Comparison of ENCODE assay signal across 21 mouse cellular contexts in the genomic region with DNA sequence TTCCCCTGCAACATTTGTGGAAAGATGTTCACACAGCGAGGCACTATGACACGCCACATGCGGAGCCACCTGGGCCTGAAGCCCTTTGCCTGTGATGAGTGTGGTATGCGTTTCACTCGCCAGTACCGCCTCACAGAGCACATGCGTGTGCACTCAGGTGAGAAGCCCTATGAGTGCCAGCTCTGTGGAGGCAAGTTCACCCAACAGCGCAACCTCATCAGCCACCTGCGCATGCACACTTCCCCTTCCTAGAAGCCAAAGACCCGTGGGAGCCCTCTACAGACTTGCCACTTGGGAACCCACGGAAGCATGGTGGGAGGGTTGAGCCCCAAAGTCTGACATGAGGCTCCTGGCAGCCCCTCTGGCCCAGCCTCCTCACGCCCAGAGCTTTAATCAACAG. TPM values are rescaled to one million over a fixed set of nuclear protein-coding genes. Genes with fewer than 3 reads are reported as not detected.
DNase-seq lines count a peak whose midpoint lies in the region; ATAC-seq and TF ChIP-seq lines count a peak whose summit lies in the region.
"Had no signal": no experiment of that assay in that cellular context is flagged by ENCODE, and none has a peak within 500 bp of the region (broad histone marks: within the 10 kb centered on the region; RNA-seq: fewer than 3 reads in every experiment).

No protein-coding gene starts in this region.

- no peak for TF ChIP-seq RAD21 in CH12.LX (IDR thresholded peaks at IDR 0.05; ENCODE audit: low read depth, low read length)

- H3K27me3 ChIP-seq in CH12.LX (replicated peaks) (no peaks in the 10 kb centered on the region), ES-Bruce4 (ENCODE audit: control insufficient read depth, insufficient read depth, low read length, poor library complexity, severe bottlenecking) (no peaks in the 10 kb centered on the region), G1E (ENCODE audit: insufficient read depth, low read length) (no peaks in the 10 kb centered on the region)
- H3K27me3 ChIP-seq: embryonic facial prominence, embryonic 12.5 days had no signal

- H3K9me3 ChIP-seq in CH12.LX (replicated peaks; ENCODE audit: low read length) (no peaks in the 10 kb centered on the region), ES-Bruce4 (replicated peaks; ENCODE audit: control insufficient read depth, insufficient read depth, low read length, poor library complexity, severe bottlenecking) (no peaks in the 10 kb centered on the region), G1E (replicated peaks) (no peaks in the 10 kb centered on the region)
- H3K9me3 ChIP-seq: embryonic facial prominence, embryonic 10.5 days; embryonic facial prominence, embryonic 12.5 days had no signal

- dilution Hi-C loops in CH12.LX (cut with MboI; ENCODE audit: extremely low pct_ligation_motif_present, extremely low pct_unique_long_range_greater_than_20kb, low sequenced_read_pairs) = no loop called here

- peak; percentile 40 for DNase-seq in CH12.LX (ENCODE audit: extremely low read depth)
- DNase-seq in G1E (ENCODE audit: low spot score) = no peak
- no peak for DNase-seq in right cerebral cortex, postnatal 36 days (ENCODE audit: low spot score in 2 of 2)
- no peak for DNase-seq in adrenal gland, adult 18-20 months (ENCODE audit: low spot score in 2 of 2)
- no peak for DNase-seq in gastrocnemius, postnatal 14 days
- no peak for DNase-seq in spleen, adult 12 weeks (ENCODE audit: low spot score)
- DNase-seq: adrenal gland, adult 8-10 months; adrenal gland, postnatal 14 days; adrenal gland, postnatal 36 days; B cell, adult 2 months; cerebellum, adult 11-12 months; cerebellum, adult 2 months; cerebellum, adult 9-10 months; cerebellum, postnatal 10 days; cerebellum, postnatal 25 days had no signal

- TF ChIP-seq EP300 in CH12.LX (IDR thresholded peaks at IDR 0.05; ENCODE audit: low read length) (peak; percentile 52), ES-Bruce4 (IDR thresholded peaks at IDR 0.05; ENCODE audit: insufficient read depth, low read depth, low read length) (no peak)

- H3K27ac ChIP-seq in CH12.LX (ENCODE audit: insufficient read depth, low read depth) (no peak overlapping the region), ES-Bruce4 (ENCODE audit: insufficient read depth, low read length) (no peak overlapping the region)
- H3K27ac ChIP-seq: embryonic facial prominence, embryonic 10.5 days; embryonic facial prominence, embryonic 12.5 days had no signal

- TF ChIP-seq POLR2A in CH12.LX (IDR thresholded peaks at IDR 0.05; ENCODE audit: low read depth, low read length) = no peak
- TF ChIP-seq POLR2A in ES-Bruce4 (IDR thresholded peaks at IDR 0.05; ENCODE audit: insufficient read depth, low read length) = no peak

- H3K9ac ChIP-seq in CH12.LX (ENCODE audit: insufficient read depth, low read depth) (no peak overlapping the region), ES-Bruce4 (ENCODE audit: low read depth, poor library complexity, severe bottlenecking) (no peak overlapping the region)
- H3K9ac ChIP-seq: embryonic facial prominence, embryonic 12.5 days had no signal

- no peak overlapping the region for H3K4me3 ChIP-seq in CH12.LX (replicated peaks in 1 of 3; ENCODE audit: low read depth in 2 of 3, low read length in 2 of 3, poor library complexity in 1 of 3)
- H3K4me3 ChIP-seq in ES-Bruce4 (ENCODE audit: low read depth, low read length) = peak overlapping the region; percentile 9; the same call in 1 of the 2 replicates
- H3K4me3 ChIP-seq in G1E (ENCODE audit: low read depth, low read length) = peak overlapping the region; percentile 41; the same call in 1 of the 2 replicates
- H3K4me3 ChIP-seq: embryonic facial prominence, embryonic 10.5 days; embryonic facial prominence, embryonic 12.5 days had no signal

- ATAC-seq in G1E (ENCODE audit: extremely low read depth, insufficient number of reproducible peaks, low FRiP score, poor library complexity, severe bottlenecking) = no peak
- ATAC-seq: CD4-positive, CD25-positive, alpha-beta regulatory T cell, adult 4 months; forebrain, embryonic 14.5 days; forebrain, embryonic 16.5 days had no signal

- intact Hi-C loops in gastrocnemius, postnatal 14 days (cut with DNase I; ENCODE audit: low total_unique reads) = no loop called here

- H3K79me2 ChIP-seq in CH12.LX (replicated peaks; ENCODE audit: control insufficient read depth, extremely low read depth, insufficient read depth, poor library complexity, severe bottlenecking) = no peaks in the 10 kb centered on the region

- in situ Hi-C loops in CH12.LX (cut with MboI; ENCODE audit: low pct_ligation_motif_present, low pct_unique_long_range_greater_than_20kb, low sequenced_read_pairs) = no loop called here

- peaks cover 33 to 73% of the 10 kb centered on the region in 2 experiments for H3K36me3 ChIP-seq in CH12.LX (replicated peaks in 1 of 2; ENCODE audit: control insufficient read depth in 1 of 2, insufficient read depth in 1 of 2, low read length in 1 of 2)
- peaks cover 16% of the 10 kb centered on the region for H3K36me3 ChIP-seq in ES-Bruce4 (ENCODE audit: control insufficient read depth, insufficient read depth, low read length, poor library complexity, severe bottlenecking)
- peaks cover 93% of the 10 kb centered on the region for H3K36me3 ChIP-seq in G1E (replicated peaks)

- H3K4me2 ChIP-seq in CH12.LX (ENCODE audit: insufficient read depth, low read depth, poor library complexity, severe bottlenecking) = no peak overlapping the region
- H3K4me2 ChIP-seq: embryonic facial prominence, embryonic 12.5 days had no signal

- TF ChIP-seq CTCF in CH12.LX (conservative IDR thresholded peaks at IDR 0.05 in 1 of 2, IDR thresholded peaks at IDR 0.05 in 1 of 2; ENCODE audit: low read depth in 2 of 2, low read length in 2 of 2) (no peak), ES-Bruce4 (IDR thresholded peaks at IDR 0.05; ENCODE audit: low read depth, low read length) (no peak), G1E (IDR thresholded peaks at IDR 0.05; ENCODE audit: low read depth, low read length) (no peak)

- H3K4me1 ChIP-seq in CH12.LX (ENCODE audit: control insufficient read depth in 1 of 2, insufficient read depth in 2 of 2) = peaks cover 12 to 48% of the 10 kb centered on the region in 2 experiments
- peaks cover 4% of the 10 kb centered on the region for H3K4me1 ChIP-seq in ES-Bruce4 (ENCODE audit: control insufficient read depth, insufficient read depth, low read length)
- peaks cover 77% of the 10 kb centered on the region for H3K4me1 ChIP-seq in G1E (ENCODE audit: insufficient read depth, low read depth, low read length)

TF ChIP-seq in CH12.LX, 34 proteins besides CTCF, POLR2A, EP300 and RAD21:
- TF ChIP-seq MYC (IDR thresholded peaks at IDR 0.05; ENCODE audit: low read depth, low read length) (peak; percentile 38; the same call in 1 of the 2 replicates), BHLHE40 (IDR thresholded peaks at IDR 0.05; ENCODE audit: low read depth, low read length) (peak; percentile 55; the same call in 1 of the 2 replicates), NRF1 (IDR thresholded peaks at IDR 0.05; ENCODE audit: low read depth, low read length) (0 out of 2 replicates have a peak, but pooled peaks have one; percentile 14), MAX (IDR thresholded peaks at IDR 0.05; ENCODE audit: low read length) (peak; percentile 47; the same call in 1 of the 2 replicates), MAFK (IDR thresholded peaks at IDR 0.05; ENCODE audit: insufficient replicate concordance, low read length) (0 out of 2 replicates have a peak, but pooled peaks have one; percentile 16), CHD1 (IDR thresholded peaks at IDR 0.05; ENCODE audit: low read depth, low read length) (no peak), RCOR1 (conservative IDR thresholded peaks at IDR 0.05; ENCODE audit: low read depth, low read length) (no peak)

RNA-seq across cellular contexts. Expression of a gene that starts 17.0 kb away (rescaled TPM):
- total RNA-seq in CH12.LX (2012; rRNA removed) (5.9 and 11.3 TPM in 2 replicates), CH12.LX (2014; rRNA removed) (2.6 and 3.2 TPM in 2 replicates), G1E (2014; fragmentation: Nextera tagmentation) (4.5 and 5.1 TPM in 2 replicates), G1E (2017) (21.6 and 23.4 TPM in 2 replicates)
- polyA plus RNA-seq in CH12.LX (2012; ENCODE audit: insufficient read length, low read depth) (7.6 and 7.9 TPM in 2 replicates), ES-Bruce4 (2011; ENCODE audit: insufficient read depth, insufficient read length, low read depth, missing spikeins) (9.6 and 10.5 TPM in 2 replicates), G1E (2012) (27.8 and 32.7 TPM in 2 replicates)
- 10 to 100 TPM in 1 of 2 experiments, 1 to 10 TPM in 1; 8.1 to 16.6 TPM for total RNA-seq in adrenal gland, adult 18-20 months (2021)
- 1 to 10 TPM in 1 of 2 experiments, under 1 TPM in 1; 0.96 to 1.2 TPM for total RNA-seq in gastrocnemius, postnatal 14 days (2021)

RNA-seq across cellular contexts. Expression of a gene that starts 25.5 kb away (rescaled TPM):
- total RNA-seq in CH12.LX (2012; rRNA removed) (7.5 and 9.6 TPM in 2 replicates), CH12.LX (2014; rRNA removed) (4.5 and 6.2 TPM in 2 replicates), G1E (2014; fragmentation: Nextera tagmentation) (25.1 and 25.6 TPM in 2 replicates), G1E (2017) (14.8 and 15.1 TPM in 2 replicates)
- polyA plus RNA-seq in CH12.LX (2012; ENCODE audit: insufficient read length, low read depth) (6.3 and 8.1 TPM in 2 replicates), ES-Bruce4 (2011; ENCODE audit: insufficient read depth, insufficient read length, low read depth, missing spikeins) (40.9 and 43.5 TPM in 2 replicates), G1E (2012) (21.4 and 22.0 TPM in 2 replicates)
- 1 to 10 TPM; 2.1 to 2.2 TPM for total RNA-seq in adrenal gland, adult 18-20 months (2021)
- total RNA-seq in gastrocnemius, postnatal 14 days (2021) = 1 to 10 TPM; 1.1 to 1.2 TPM

RNA-seq across cellular contexts. Expression of a gene that starts 50.5 kb away (rescaled TPM):
- total RNA-seq in CH12.LX (2012; rRNA removed) (0.21 and 0.34 TPM in 2 replicates), CH12.LX (2014; rRNA removed) (0.09 TPM in 1 of 2 replicates, not detected in the other), G1E (2014; fragmentation: Nextera tagmentation) (5.6 TPM in 2 replicates), G1E (2017) (1.6 and 2.1 TPM in 2 replicates)
- polyA plus RNA-seq in CH12.LX (2012; ENCODE audit: insufficient read length, low read depth) (0.06 and 0.08 TPM in 2 replicates), ES-Bruce4 (2011; ENCODE audit: insufficient read depth, insufficient read length, low read depth, missing spikeins) (0.63 and 0.90 TPM in 2 replicates), G1E (2012) (1.5 and 1.7 TPM in 2 replicates)
- total RNA-seq in adrenal gland, adult 18-20 months (2021) = under 1 TPM in 1 of 2 experiments, not detected in 1; 0.06 TPM
- total RNA-seq in gastrocnemius, postnatal 14 days (2021) = under 1 TPM in 1 of 2 experiments, not detected in 1; 0.10 TPM
- total RNA-seq: adrenal gland, postnatal 36 days had no signal
- polyA plus RNA-seq: CD4-positive, CD25-positive, alpha-beta regulatory T cell, adult 4 months had no signal

RNA-seq across cellular contexts. Expression of a gene that starts 56.5 kb away (rescaled TPM):
- total RNA-seq in CH12.LX (2012; rRNA removed) (156 and 229 TPM in 2 replicates), CH12.LX (2014; rRNA removed) (302 and 354 TPM in 2 replicates), G1E (2014; fragmentation: Nextera tagmentation) (356 and 455 TPM in 2 replicates), G1E (2017) (143 and 176 TPM in 2 replicates)
- polyA plus RNA-seq in CH12.LX (2012; ENCODE audit: insufficient read length, low read depth) (377 and 386 TPM in 2 replicates), ES-Bruce4 (2011; ENCODE audit: insufficient read depth, insufficient read length, low read depth, missing spikeins) (203 and 207 TPM in 2 replicates), G1E (2012) (96.3 and 111 TPM in 2 replicates)
- 100 to 1,000 TPM; 186 to 220 TPM for total RNA-seq in adrenal gland, adult 18-20 months (2021)
- total RNA-seq in gastrocnemius, postnatal 14 days (2021) = 100 to 1,000 TPM; 144 TPM

Comparison
In these comparisons a context has a peak if more than half of its experiments do, and no peak if none do; other contexts are left out.
1. H3K4me3 ChIP-seq: peak in ES-Bruce4 (single experiment) and G1E (single experiment); none in CH12.LX (0 of 3).